Mouse (Mus musculus) cerebellum, postnatal 14 days (tissue): ENCODE data around the gene Il1r1.

Source experiments
- DNase-seq, 2 experiments: peaks; one replicate each; pipeline ENCODE4 v3.0.0; 2021; ENCODE audit warnings: mixed read lengths in 2 of 2

The Il1r1 gene

DNA sequence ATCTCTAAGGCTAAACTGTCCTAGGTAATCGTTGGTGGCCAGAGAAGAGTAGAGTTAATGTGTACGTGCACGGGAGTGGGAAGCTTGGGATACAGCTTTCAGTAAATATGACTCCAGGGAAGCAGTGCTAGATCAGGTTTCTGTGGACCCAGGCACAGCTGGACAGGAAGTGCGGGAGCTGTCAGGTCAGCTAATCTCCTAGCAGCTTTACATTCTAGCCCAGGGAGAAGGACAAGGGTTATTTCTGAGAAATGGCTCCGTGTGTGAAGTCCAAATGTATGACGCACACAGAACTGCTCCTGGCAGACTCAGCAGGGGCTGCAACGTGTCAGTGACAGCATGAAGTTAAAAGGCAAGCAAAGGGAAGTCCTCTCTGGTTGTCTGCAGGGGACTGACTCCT is 8.3 kb downstream of the Il1r1 start:
- no peak for DNase-seq

- no peak for DNase-seq
These were observed 8.7 kb downstream of the Il1r1 start for GRCm38 (mm10) chr1:40233621-40234020.

DNA sequence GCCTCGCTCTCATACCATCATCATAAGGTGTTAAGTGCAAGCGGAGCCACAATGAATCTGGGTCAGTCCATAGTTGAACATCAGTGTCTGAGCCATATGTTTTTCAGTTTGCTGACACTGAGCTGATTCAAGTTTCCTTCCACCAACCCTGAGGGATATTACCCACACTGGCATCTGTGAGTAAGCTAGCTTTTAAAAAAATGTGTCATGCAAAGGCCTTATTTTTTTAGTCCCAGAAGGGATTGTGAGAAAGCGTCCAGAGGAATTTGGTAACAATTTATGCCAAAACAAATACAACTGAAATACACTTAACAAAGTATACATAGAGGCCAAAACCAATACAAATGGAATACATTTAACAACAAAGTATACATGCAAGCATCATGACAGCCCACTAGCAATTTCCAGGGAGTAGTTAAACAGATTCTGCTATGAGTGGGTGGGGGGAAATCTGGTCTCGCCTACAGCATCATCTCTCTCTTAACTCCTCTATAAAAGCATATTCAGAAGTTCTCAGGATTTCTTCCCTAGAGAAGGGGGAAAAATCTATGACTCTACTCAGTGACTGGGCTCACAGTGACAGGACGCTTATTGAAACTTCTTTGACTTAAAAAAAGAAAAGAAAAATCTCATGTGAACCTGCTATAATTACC is 10.8 kb downstream of the Il1r1 start:
- no peak for DNase-seq

DNA sequence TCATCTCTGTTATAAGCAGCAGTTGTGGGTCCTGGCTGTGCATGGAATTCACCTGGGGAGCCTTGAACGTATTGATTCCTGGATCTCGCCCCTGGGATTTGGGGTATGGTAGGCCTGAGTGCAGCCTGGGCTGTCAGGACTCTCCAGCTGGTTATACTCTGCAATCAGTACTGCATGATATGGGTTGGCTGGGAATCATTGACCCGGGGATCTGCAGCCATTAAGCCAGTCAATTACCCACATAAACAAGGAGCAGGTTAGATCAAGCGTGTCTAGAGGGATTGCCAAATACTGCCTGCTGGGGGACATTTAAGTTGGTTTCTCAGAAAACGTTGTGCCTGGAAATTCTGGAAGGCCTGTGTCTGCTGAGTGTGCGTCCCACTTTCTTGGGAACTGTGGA is 11.8 kb downstream of the Il1r1 start:
- DNase-seq: no peak

DNA sequence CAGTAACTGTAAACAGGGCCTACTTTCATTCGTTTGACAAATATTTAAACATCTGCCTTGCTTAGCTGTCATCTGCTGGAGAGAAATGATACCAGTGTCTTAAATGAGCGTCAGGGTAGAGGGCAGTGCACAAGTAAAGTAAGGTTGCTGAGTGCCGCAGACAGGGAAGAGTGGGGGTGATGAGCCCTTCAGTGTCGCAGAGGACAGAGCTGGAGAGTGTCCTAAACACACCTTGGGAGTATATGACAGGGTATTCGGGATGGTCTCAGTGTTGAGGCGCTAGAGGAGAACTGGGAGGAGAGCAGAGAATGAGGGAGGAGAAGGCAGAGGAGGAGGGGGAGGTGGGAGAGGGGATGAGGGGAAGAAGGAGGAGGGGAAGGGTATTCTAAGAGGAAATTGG is 12.2 kb downstream of the Il1r1 start:
- no peak for DNase-seq

- DNase-seq: no peak
These were observed 15.6 kb downstream of the Il1r1 start for GRCm38 (mm10) chr1:40240353-40241092.

GRCm38 (mm10) chr1:40242717-40243116 is 17.8 kb downstream of the Il1r1 start:
- DNase-seq: peak in 1 of 2 experiments; percentile 5

GRCm38 (mm10) chr1:40243561-40243998 is 18.7 kb downstream of the Il1r1 start:
- no peak for DNase-seq

- no peak for DNase-seq
These were observed 25.5 kb downstream of the Il1r1 start for GRCm38 (mm10) chr1:40250425-40250824.

DNA sequence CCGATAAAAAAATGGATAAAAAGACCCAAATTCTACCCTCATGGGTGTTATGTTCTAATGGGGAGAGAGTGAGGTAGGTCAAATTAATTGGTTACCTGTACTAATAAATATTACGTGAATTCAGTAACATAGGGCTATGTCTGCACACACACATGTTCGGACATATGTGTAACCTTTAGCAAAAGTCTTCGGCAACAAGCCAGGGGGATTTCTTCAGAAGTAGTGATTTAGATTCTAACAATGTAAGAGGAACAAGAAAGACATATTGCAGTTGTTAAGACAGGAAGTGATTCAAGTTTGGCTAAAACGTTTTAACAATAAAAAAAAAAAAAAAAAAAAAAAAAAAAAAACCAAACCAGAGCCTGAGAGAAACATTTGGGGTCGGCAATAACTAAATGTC is 27.6 kb downstream of the Il1r1 start:
- DNase-seq: no peak

- DNase-seq: no peak
These were observed 29.1 kb downstream of the Il1r1 start for GRCm38 (mm10) chr1:40253940-40254339.

GRCm38 (mm10) chr1:40254347-40255057 is 29.6 kb downstream of the Il1r1 start:
- no peak for DNase-seq

DNA sequence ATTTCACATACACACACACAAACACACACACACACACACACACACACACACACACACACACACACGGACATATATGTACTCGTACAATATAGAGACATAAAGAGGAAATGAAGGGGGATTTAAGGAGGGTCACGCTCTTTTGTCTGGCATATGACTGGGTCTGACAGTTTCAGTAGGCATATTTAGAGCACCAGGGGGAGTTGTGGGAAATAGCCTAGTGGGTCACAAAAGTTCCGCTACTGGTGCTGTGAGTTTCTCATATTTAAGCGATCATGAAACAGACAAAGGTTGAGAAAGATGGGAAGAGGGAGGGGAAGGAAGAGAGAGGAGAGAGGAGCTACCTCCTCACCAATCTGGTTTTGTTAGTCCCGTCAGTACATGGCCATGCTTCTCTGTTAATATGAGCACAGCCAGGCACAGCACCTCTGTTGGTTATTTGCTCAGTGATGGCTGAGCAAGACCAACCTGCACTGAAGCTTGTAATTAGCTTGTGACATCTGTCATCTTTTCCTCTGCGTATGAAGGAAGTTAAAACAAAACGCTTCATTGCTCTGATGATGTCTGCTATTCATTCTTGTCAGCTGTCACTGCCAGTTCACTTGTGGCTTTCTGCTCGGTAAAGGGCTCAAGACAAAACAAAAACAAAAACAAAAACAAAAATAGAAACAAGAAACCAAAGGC is 37.7 kb downstream of the Il1r1 start:
- no peak for DNase-seq

DNA sequence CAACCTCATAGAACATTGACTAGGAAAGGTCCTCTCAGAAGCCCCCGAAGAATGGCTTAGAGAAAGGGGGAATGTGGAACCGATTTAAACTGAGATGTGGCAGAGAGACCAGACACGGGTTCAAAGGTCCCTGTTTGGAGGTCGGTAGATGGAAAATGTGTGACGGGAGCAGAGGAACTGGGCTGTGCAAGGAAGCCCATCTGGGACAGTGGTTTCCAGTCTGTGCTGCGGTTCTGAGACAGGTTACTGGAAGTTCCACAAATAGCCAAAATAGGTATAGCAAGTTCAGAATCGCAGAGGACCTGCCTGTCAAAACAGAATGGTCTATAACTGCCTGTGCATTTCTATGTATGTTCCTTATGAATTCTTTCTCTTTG is 38.2 kb downstream of the Il1r1 start:
- no peak for DNase-seq

DNA sequence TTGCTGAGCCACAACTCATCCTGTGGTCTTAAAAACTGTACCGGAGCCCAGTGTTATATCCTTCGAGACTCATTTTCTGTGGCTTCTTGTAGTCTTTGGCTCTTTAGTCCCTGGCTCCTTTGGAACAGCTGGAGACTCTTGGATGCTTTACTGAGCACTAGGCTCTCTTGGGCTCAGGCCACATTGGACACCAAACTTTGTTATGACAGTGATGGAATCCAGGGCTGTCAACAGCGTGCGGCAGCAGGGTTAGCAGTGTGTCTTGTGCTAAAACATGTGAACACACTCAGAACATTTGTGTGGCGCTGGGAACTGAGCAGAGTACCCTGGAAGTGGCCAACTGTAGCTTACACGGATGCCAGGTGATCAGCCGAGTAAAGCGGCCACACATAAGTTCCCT is 38.8 kb downstream of the Il1r1 start:
- DNase-seq: no peak

DNA sequence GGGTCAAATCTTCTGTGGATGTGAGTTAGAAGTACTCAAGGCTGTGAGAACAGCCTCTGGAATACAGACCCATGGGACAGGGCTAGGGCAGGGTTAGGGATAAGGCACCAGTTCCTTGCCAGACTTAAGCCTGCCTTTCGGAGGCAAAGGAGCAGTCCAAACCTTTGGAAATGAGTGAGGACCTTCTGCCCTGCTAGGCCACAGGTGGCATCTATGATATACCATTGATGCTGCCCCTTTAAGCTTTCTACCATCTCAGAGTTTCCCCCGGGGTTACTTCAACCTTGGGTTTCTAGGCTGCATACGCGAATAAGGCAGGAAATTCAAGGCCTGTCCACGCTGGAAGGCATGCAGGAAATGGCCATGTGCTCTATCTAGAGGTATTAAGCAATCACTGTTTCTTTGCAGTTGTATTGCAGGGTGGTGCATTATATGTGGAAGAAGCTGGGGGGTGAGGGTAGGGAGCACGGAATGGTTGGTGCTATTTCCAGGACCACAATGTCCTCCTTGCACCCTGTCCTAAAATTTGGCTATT is 40.5 kb downstream of the Il1r1 start:
- no peak for DNase-seq

DNA sequence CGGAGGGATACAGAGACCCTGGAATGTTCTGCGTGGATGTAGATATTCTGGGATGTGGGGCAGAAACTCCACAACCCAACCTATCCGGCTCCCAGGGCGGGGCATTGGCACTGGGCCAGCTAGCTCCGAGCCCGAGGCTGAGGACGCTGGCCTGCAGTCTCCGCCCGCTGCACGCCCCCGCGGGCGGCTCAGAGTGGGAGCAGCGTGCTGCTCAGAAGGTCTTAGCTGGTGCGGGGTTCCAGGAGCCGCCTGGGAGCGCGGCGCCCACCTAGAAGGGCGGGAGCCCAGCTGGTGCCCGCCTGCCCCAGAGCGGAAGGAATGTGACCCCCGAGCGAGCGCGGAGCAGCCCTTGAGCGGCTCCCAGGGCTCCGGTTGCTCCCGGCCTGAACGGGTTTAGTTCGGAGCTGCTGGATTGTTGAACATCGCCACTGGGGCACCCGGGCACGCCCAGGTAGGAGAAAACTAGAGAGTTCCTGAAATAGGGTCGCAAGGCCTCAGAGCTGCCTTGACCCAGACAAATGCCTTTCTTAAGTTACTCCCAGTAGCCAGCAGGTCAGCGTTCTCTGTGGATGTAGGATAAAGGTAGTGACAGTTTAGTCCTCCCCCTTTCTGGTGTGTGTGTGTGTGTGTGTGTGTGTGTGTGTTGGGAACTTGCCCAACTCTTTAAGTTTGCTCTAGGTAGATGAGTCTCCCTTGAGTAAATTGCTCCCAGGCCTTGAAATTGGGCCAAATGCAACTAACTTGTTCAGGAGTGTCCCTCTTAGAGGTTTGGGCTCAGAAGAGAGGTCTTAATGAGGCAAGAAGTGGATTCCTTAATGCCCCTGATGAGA is 41.8 kb downstream of the Il1r1 start:
- peak; percentile 75 to 83 for DNase-seq

DNA sequence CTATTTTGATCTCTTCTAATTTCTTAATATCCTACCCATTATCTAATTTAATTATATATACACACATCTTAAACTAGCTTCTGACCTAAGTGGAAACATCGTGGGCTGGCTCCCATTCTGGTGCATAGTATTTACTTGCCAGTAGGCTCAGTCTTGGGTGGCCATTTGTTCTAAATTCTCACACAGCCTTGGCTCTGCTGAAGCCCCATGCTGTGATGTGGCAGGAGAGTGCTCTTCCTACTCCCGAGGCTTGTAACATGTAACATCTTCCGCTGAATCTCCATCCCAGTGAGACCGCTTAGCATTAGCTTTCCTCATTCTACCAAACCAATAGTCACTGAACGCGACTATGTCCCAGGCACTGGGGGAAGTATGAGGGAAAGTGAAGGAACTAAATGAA is 43.0 kb downstream of the Il1r1 start:
- peak; percentile 61 to 63 for DNase-seq

DNA sequence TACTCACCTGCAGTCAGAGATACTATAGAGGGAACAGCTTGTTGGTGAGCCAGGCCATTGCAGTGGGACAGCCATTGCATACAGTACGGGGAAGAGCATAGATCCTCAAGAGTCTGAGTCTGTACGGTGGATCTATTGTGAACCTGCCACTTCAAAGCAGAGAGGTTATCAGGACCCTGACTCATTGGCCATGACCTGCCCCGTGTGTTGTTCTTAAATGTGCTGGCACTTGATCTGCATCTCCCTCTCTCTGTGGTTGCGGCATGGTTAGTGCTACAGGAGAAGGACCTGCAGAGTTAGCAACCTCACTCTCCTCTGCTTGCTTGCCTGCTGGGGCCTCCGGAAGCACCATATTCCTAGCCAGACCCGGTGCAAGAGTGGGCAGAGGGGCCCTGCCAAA is 43.7 kb downstream of the Il1r1 start:
- no peak for DNase-seq

GRCm38 (mm10) chr1:40270415-40270814 is 45.5 kb downstream of the Il1r1 start:
- DNase-seq: no peak

DNA sequence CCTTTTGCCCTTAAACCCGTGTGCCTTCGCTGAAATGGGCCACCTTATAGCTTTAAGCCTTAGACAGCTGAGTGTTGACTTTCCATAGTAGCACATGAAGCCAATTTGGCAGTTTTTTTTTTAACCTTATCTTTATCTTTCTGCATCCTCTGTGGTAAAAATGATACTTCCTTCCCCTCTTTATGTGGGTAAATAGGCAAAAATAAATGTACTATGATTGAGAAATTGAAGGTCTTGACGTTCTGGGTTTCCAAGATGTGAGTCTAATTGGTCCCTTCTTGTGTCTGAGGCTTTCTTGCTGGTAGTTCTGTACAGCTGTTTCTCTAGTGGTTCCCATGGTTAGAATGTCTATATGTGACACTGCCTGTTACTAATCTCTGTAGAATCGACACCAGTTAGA is 46.2 kb downstream of the Il1r1 start:
- no peak for DNase-seq

DNA sequence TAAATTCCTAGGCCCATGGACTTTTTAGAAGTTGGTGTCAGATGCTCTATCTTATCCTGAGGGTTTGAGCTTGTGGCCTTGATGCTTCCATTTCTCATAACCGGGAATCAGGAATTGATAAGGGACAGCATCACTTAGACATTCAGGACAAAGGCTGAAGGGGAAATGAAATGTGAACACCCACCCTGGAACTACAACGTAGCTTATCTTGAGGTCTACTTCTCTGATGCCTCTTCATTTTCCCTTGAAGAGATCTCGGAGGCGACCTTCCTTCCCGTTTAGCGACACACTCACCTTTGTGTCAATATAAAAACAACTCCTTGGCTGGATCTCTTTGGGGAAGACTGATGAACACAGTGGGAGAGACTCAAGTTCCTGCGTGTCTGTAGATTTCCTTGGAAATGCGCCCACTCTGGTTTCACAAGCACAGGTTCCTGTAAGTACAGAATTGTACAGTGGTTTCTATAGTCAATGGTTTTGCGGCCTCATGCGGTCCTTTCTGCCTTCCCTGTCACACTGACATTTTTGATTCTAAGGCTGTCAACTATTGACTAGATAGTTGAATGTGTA is 46.7 kb downstream of the Il1r1 start:
- no peak for DNase-seq
